Mouse (Mus musculus) neutrophil, adult 59 days (primary cell): Measurements from ENCODE around the gene Med16. TPM values are rescaled to one million over a fixed set of nuclear protein-coding genes. Genes with fewer than 3 reads are reported as not detected.

Source experiments
- total RNA-seq, 2 experiments: library from RNA; stranded (reverse); gene quantifications; 1 replicate in 1 of 2; 2 replicates in 1 of 2; pipeline ENCODE4 v1.2.4; 2023

Med16 gene
- total RNA-seq = 10 to 100 TPM; 32.8 to 40.7 TPM

DNA sequence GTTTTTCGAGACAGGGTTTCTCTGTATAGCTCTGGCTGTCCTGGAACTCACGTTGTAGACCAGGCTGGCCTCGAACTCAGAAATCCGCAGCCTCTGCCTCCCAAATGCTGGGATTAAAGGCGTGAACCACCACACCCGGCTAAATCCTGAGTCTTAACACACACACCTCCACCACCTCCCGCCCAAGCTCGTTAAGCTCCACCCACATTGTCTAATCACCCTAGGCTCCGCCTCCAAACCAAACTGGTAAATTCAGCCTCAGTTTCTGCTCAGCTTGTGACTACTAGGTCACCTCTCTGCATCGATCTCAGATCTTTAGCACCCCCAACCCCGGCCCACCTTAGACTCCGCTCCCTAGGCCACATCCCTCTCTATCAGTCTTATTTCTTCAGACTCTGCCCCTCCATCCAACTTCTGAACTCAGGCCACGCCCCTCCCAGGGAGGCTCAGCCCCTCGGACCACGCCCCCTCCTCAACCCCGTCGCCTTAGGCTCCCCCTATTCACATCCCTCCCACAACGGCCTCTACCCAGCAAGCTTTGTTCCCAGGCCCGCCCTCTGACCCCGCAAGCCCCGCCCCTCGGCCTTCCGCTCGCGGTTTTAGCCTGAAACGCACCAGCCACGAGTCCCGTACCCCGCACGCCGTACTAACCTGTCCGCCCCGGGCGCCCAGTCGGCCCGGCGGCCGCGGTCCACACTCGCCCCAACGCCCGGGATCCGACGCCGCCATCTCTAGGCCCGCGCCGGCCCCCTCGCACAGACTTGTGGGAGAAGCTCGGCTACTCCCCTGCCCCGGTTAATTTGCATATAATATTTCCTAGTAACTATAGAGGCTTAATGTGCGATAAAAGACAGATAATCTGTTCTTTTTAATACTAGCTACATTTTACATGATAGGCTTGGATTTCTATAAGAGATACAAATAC, at the start of gene Med16:
Med16 (minus strand) TSS at position 757 of the 925 bp plus-strand sequence.

DNA sequence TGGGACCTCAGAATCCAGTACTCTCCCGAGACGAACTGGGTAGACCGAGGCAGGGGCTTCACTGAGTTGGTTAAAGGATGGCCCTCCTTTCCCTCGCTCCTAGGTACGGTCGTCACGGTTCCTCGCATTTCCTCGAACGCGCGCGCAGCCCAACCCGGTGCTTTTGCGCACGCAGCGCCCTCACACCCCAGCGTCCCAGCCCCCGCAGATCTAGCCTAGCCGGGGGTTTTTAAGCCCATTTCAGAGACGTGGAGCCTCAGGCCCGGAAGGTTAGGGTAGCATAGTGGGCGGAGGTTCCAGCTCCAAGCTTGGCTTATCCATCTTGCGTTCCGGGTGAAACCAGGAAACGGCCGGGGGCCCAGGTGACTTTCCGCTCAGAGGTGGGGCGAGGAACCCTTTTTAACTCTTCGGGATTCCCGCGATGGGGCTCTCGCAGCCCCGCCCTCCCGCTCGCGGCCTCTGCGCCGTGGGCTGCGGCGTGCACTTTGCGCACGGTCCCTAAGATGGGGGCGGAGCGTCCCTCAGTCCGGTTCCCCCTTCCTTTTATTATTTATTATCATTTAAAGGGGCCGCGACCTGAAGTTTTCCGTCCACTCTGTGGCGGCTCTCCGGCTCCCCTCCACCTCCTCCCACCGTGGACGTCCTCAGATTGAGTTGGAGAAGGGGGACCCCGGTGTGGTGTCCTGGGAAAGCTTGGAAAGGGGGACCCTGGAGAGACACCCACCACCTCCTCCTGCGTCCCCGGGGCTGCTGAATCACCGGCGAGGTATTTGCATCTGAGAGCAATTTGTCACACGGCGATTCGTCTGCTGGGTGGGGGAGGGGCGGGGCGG, 18.0 kb upstream of the Med16 start, which contains the start of gene Arid3a:
Arid3a (plus strand) TSS at position 553 of the 833 bp plus-strand sequence.

DNA sequence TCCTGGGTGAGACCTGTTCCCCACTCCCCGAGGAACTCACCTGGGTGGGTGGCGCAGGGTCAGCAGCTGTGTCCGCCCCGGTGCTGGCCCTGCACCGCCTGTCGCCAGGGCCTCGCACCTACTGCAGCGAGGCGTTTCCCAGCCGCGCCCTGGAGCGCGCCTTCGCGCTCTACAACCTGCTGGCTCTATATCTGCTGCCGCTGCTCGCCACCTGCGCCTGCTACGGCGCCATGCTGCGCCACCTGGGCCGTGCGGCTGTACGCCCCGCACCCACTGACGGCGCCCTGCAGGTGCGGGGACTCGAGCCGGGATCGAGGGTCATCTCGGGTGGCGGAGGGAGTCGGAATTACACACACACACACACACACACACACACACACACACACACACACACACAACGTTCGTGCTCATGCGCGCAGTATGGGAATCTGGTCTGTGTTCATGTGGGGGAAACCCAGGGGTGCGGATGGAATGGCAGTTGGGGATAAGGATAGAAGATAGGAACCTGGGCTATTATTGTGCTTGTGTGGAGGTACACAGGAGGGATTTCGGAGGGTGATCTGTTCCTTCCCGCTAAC, 12.3 kb upstream of the Med16 start, which contains the start of gene R3hdm4:
R3hdm4 (minus strand) TSS at position 251 of the 578 bp plus-strand sequence.

DNA sequence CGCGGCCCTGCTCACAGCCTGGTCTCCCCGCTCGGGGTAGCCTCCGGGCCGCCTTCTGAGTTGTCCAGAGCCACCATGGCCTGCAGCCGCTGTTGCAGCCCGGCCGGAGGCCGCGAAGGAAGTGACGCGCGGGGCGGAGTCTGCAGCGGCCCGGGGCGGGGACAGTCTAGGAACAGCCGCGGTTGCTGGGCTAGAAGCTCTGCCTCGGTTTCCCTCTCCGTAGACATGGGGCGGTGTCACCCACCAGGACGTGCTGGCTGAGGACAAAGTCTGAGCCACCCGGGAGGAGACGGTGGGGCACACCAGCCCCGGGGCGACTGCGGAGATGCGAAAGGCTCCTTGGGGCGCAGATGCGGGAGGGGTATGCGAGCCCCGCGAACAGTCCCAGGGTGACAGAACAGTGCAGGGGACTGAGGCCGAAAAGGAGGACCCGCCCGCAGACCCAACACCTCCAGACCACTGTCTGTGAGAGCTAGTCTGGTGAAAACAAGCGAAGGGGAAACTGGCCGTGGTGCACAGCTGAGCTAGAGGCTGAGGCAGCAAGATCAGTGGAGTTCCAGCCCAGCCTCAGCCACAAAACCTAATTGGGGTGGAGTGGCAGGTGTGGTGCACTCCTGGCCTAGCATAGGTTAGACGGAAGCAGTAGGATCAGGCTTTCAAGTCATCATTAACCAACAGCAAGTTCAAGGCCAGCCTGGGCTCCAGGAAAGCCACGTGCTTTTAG, 8.2 kb upstream of the Med16 start, which contains the start of gene Kiss1r:
Kiss1r (plus strand) TSS at position 164 of the 724 bp plus-strand sequence.

DNA sequence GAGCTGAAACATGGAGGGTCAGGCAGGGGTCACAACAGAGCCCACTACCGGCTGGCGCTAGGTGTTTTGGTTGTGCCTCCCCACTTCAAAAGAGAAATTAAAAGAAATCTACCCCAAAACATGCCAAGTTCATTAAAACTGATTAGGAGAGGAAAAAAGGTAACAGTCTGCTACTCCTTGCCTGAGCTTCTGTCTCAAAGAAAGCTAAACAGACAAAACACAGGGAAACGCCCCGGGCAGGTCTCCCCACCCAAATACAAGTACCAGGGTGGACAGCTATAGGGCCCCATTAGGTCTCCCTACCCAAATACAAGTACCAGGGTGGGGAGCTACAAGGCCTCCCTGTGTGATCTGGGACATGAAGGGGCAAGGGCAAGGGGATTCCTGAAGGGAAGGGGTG, 1.8 kb upstream of the Med16 start, which contains the start of gene Gm26602:
Gm26602 (plus strand) TSS at position 301 of the 400 bp plus-strand sequence.

DNA sequence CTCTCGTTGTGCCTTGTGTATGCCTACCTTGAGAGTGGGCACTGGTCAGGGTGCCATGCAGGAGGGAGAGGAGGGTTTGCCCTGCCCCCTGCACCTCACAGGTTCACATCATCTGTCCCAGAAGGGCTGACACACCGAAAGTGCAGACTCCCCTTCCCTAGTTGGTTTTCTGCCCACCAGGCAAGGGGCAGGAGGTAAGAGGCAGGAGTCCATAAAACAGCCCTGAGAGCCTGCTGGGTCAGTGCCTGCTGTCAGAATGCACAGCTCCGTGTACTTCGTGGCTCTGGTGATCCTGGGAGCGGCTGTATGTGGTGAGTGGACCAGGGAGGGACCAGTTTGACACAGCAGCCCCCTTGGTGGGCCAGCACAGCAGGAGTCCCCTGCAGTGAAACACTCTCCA, 18.1 kb downstream of the Med16 start, which contains the start of gene Cfd:
Cfd (plus strand) TSS at position 184 of the 400 bp plus-strand sequence.

DNA sequence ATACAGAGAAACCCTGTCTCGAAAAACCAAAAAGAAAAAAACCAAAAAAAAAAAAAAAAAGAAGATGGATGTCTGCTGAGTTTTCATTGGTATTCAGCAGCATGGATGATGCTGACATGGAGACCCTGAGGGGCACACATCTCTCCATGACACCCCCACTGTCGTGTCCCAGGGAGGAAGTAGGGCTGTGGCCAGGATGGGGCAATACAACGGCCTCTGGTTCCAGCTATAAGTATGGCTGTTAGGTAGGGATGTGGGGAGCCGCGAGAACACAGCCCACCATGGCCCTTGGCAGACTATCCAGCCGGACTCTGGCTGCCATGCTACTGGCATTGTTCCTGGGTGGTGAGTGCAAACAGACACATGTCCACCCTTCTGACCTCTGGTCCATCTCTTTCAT, 22.7 kb downstream of the Med16 start, which contains the start of gene Elane:
Elane (plus strand) TSS at position 194 of the 400 bp plus-strand sequence.

DNA sequence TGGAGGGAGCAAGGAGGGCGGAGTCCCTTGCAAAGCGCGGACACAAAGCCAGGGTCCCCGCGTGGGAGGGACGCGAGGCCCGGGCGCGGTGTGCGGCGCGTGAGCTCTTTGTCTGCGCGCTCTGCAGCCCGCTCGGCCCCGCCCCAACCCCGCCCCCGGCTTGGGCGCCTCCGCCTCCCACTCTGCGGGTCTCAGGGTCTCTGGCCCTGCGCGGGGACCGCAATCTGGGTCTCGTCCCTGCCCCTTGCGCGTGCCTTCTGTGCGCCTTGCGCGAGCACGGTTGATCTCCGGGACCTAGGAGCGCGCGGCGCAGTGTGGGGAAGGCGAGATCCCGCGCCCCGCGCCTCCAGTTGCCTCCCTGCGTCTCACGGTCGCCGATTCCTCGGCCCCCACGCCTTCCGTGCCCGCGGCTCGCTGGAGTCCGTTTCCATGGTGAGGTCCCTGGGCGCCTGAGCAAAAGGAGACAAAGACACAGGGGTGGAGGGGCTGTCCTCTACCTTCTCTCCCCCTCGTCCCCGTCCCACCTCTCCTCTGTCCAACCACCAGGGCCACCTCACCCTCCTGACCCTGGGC, 34.3 kb downstream of the Med16 start, which contains the start of the genes Prtn3 and Plppr3:
Prtn3 (plus strand) TSS at position 187 of the 573 bp plus-strand sequence.
Plppr3 (minus strand) TSS at position 345 of the 573 bp plus-strand sequence.

DNA sequence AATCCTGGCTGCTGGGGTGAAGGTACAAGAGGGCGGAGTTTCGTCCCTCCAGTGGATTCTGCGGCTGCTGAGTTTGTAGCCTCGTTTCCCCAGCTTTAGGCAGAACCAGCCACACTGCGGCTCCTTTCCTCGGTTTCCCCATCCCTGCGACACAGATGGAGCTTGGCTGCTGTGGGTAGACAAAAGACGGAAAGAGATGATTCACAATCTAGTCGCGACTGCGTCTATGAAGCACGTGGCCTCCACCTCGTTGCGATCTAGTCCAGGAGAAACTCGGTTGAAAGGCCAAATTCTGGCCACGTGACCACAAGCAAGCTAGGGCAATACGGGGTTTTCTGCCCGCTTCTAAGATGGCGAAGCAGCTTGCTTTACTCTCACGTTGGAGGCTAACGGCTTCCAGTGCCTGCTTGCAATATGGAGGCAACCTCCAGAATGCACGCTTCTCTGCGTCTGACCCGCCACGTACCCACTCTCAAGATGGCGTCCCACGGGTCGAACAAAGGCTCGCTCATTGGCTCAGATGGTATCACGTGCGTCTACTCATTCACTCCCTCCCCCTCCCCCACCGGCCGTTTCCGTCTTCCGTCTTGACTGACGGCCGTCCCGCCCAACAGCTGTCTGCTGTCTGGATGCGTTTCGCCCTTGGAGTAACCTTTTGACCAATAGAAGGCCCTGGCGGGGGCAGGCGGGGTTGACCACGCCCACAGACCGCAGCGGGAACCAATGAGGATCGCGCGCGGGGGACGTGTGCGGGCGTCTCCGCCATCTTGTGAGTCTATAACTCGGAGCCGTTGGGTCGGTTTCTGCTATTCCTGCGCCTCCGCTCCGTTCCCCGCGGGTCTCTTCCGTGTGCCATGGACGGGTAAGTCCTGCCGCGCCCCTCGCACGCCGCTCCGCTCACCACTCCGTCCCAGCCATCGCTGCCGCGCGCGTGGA, 54.6 kb downstream of the Med16 start, which contains the start of gene Ptbp1:
Ptbp1 (plus strand) TSS at position 568 of the 936 bp plus-strand sequence.

Other genes starting within 250 kb of the Med16 start
- not detected for gene Madcam1, start 244.4 kb downstream of the Med16 start, total RNA-seq
- gene Tpgs1, start 239.6 kb downstream of the Med16 start, total RNA-seq = 10 to 100 TPM; 20.1 to 26.2 TPM
- 10 to 100 TPM; 66.7 to 77.6 TPM for gene Cdc34, start 226.7 kb downstream of the Med16 start, total RNA-seq
- gene Gzmm, start 219.9 kb downstream of the Med16 start, total RNA-seq = 1 to 10 TPM; 1.1 to 1.2 TPM
- 100 to 1,000 TPM; 117 to 123 TPM for gene Bsg, start 204.4 kb downstream of the Med16 start, total RNA-seq
- gene Hcn2, start 192.3 kb downstream of the Med16 start, total RNA-seq = under 1 TPM; 0.11 to 0.18 TPM
- gene Polrmt, start 162.3 kb downstream of the Med16 start, total RNA-seq = 10 to 100 TPM; 13.7 to 15.0 TPM
- gene Fgf22, start 153.8 kb downstream of the Med16 start, total RNA-seq = not detected
- gene Rnf126, start 142.0 kb downstream of the Med16 start, total RNA-seq = 10 to 100 TPM; 25.1 to 26.7 TPM
- 1 to 10 TPM; 4.5 to 5.9 TPM for gene Fstl3, start 131.7 kb downstream of the Med16 start, total RNA-seq
- gene Prss57, start 118.0 kb downstream of the Med16 start, total RNA-seq = 10 to 100 TPM; 13.6 to 18.0 TPM
- gene Palm, start 115.4 kb downstream of the Med16 start, total RNA-seq = 100 to 1,000 TPM; 124 to 129 TPM
- gene Misp, start 87.9 kb downstream of the Med16 start, total RNA-seq = under 1 TPM; 0.46 to 0.51 TPM
- 100 to 1,000 TPM; 267 to 286 TPM for gene Ptbp1, start 54.5 kb downstream of the Med16 start, total RNA-seq
- 100 to 1,000 TPM; 466 to 531 TPM for gene Prtn3, start 34.4 kb downstream of the Med16 start, total RNA-seq
- 10 to 100 TPM; 20.7 to 23.9 TPM for gene Plppr3, start 34.3 kb downstream of the Med16 start, total RNA-seq
- 100 to 1,000 TPM; 527 to 568 TPM for gene Elane, start 22.7 kb downstream of the Med16 start, total RNA-seq
- not detected for gene Cfd, start 18.1 kb downstream of the Med16 start, total RNA-seq
- gene Gm26602, start 1.9 kb upstream of the Med16 start, total RNA-seq = not detected
- 1 to 10 TPM; 5.0 to 5.4 TPM for gene Kiss1r, start 8.0 kb upstream of the Med16 start, total RNA-seq
- gene R3hdm4, start 12.3 kb upstream of the Med16 start, total RNA-seq = 100 to 1,000 TPM; 488 to 566 TPM
- 100 to 1,000 TPM; 187 to 197 TPM for gene Arid3a, start 18.1 kb upstream of the Med16 start, total RNA-seq
- gene Wdr18, start 51.2 kb upstream of the Med16 start, total RNA-seq = 10 to 100 TPM in 1 of 2 experiments, 1 to 10 TPM in 1; 9.9 to 13.2 TPM
- under 1 TPM in 1 of 2 experiments, not detected in 1; 0.26 TPM for gene Grin3b, start 61.8 kb upstream of the Med16 start, total RNA-seq
- 10 to 100 TPM; 68.0 to 69.4 TPM for gene Tmem259, start 75.4 kb upstream of the Med16 start, total RNA-seq
- 100 to 1,000 TPM; 543 to 593 TPM for gene Cnn2, start 79.7 kb upstream of the Med16 start, total RNA-seq
- gene Abca7, start 87.6 kb upstream of the Med16 start, total RNA-seq = 100 to 1,000 TPM; 110 to 111 TPM
- 100 to 1,000 TPM; 428 to 464 TPM for gene Arhgap45, start 107.7 kb upstream of the Med16 start, total RNA-seq
- gene Polr2e, start 130.9 kb upstream of the Med16 start, total RNA-seq = 10 to 100 TPM; 34.8 to 48.1 TPM
- 100 to 1,000 TPM; 269 to 306 TPM for gene Gpx4, start 138.2 kb upstream of the Med16 start, total RNA-seq
- 100 to 1,000 TPM; 141 to 163 TPM for gene Sbno2, start 196.6 kb upstream of the Med16 start, total RNA-seq
- 100 to 1,000 TPM; 183 to 187 TPM for gene Stk11, start 206.9 kb upstream of the Med16 start, total RNA-seq
- 100 to 1,000 TPM; 108 to 123 TPM for gene Atp5d, start 229.7 kb upstream of the Med16 start, total RNA-seq
- gene Cbarp, start 231.9 kb upstream of the Med16 start, total RNA-seq = 1 to 10 TPM; 1.2 to 1.4 TPM
- 100 to 1,000 TPM; 221 to 226 TPM for gene Midn, start 239.3 kb upstream of the Med16 start, total RNA-seq